Mouse (Mus musculus): ENCODE results near the gene Cdh4.

The Cdh4 gene

GRCm38 (mm10) chr2:179916877-179917673, 474.8 kb downstream of the Cdh4 start:
- in situ Hi-C loops (cut with MboI, MseI), result loop anchor here in 1 of 2 experiments (5.0 kb wide), 1 partner anchor 130 kb away; no protein-coding TSS in a partner anchor

GRCm38 (mm10) chr2:179920042-179920441, 477.8 kb downstream of the Cdh4 start:
- in situ Hi-C loops (cut with MboI, MseI), result loop anchor here (5.0 to 10.0 kb wide), 4 partner anchors 47 to 1405 kb away; partner anchors contain the start of gene Rps21 (in 1 of the 2)

GRCm38 (mm10) chr2:179921021-179921653, 478.9 kb downstream of the Cdh4 start:
- in situ Hi-C loops (cut with MboI, MseI), result loop anchor here (5.0 to 10.0 kb wide), 4 partner anchors 46 to 1406 kb away; partner anchors contain the start of gene Rps21 (in 1 of the 2)

- in situ Hi-C loops (cut with MboI, MseI), result loop anchor here (5.0 to 10.0 kb wide), 4 partner anchors 43 to 1409 kb away; partner anchors contain the start of gene Rps21 (in 1 of the 2)
Measured at GRCm38 (mm10) chr2:179924038-179924437, 481.8 kb downstream of the Cdh4 start.

- in situ Hi-C loops (cut with MboI, MseI), result loop anchor here (5.0 to 10.0 kb wide), 3 partner anchors 326 to 1414 kb away; partner anchors contain the start of gene Rps21 (in 2 of the 2)
Measured at GRCm38 (mm10) chr2:179929166-179929565, 486.9 kb downstream of the Cdh4 start.

- in situ Hi-C loops (cut with MboI, MseI), result no loop called here
Measured at GRCm38 (mm10) chr2:179931741-179932140, 489.5 kb downstream of the Cdh4 start.

- in situ Hi-C loops (cut with MboI, MseI), result no loop called here
Measured at GRCm38 (mm10) chr2:179934165-179934564, 491.9 kb downstream of the Cdh4 start.

- in situ Hi-C loops (cut with MboI, MseI), result no loop called here
Measured at GRCm38 (mm10) chr2:179937091-179937490, 494.9 kb downstream of the Cdh4 start.

GRCm38 (mm10) chr2:179941696-179942095, 499.5 kb downstream of the Cdh4 start:
- in situ Hi-C loops (cut with MboI, MseI), result no loop called here

- in situ Hi-C loops (cut with MboI, MseI), result no loop called here
Measured at GRCm38 (mm10) chr2:179945051-179945450, 502.8 kb downstream of the Cdh4 start.

- in situ Hi-C loops (cut with MboI, MseI), result no loop called here
Measured at GRCm38 (mm10) chr2:179946496-179946895, 504.3 kb downstream of the Cdh4 start.

GRCm38 (mm10) chr2:179947607-179948006, 505.4 kb downstream of the Cdh4 start:
- in situ Hi-C loops (cut with MboI, MseI), result no loop called here

- in situ Hi-C loops (cut with MboI, MseI), result no loop called here
Measured at GRCm38 (mm10) chr2:179948820-179949219, 506.6 kb downstream of the Cdh4 start.
